Mouse (Mus musculus): ENCODE data around the gene Pnma5. TPM values are rescaled to one million over a fixed set of nuclear protein-coding genes. Genes with fewer than 3 reads are reported as not detected.

Gene Pnma5
- polyA plus RNA-seq, 1 experiment from 2014 or later = not detected

DNA sequence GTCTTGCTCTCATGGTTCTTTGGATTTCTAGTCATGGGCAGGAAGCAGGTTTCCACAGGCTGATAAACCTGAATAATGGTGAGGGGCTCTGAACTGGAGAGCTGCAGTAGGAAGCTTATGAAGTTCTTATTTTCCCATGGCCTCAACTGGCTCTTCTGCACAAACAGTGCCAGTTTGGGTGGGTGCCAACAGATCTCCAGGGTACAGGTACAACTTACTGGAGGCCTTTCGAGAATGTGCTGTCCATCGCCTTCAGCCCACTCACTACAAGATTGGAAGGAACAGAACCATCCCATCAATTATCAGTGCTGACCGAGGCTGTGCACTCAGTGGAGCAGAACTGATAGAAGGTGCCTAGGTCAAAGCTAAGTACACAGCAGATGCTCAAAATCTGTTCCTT lies 48.5 kb downstream of the Pnma5 start:
- Histone ChIP-seq H3K27me3 (ENCODE audit: control insufficient read depth, insufficient read depth, low read length) (peaks cover 8% of the 10 kb centered on the region; the same call in 1 of the 2 replicates), H3K27ac (ENCODE audit: low read depth, low read length) (no peak overlapping the region), H3K9ac (ENCODE audit: low read depth, low read length) (no peak overlapping the region), H3K4me2 (replicated peaks; ENCODE audit: low read depth, low read length) (no peak overlapping the region), H3K4me1 (ENCODE audit: control insufficient read depth, insufficient read depth, low read length) (no peaks in the 10 kb centered on the region), H3K36me3 (ENCODE audit: control insufficient read depth, insufficient read depth, low read length) (no peaks in the 10 kb centered on the region), H3K4me3 (ENCODE audit: low read length) (no peak overlapping the region), H3K9me3 (ENCODE audit: control insufficient read depth, low read length) (no peaks in the 10 kb centered on the region)
- ATAC-seq (ENCODE audit: low FRiP score, low TSS enrichment) = no peak
- WGBS = 69% methylated on average over 3 of the region's 3 CpGs

DNA sequence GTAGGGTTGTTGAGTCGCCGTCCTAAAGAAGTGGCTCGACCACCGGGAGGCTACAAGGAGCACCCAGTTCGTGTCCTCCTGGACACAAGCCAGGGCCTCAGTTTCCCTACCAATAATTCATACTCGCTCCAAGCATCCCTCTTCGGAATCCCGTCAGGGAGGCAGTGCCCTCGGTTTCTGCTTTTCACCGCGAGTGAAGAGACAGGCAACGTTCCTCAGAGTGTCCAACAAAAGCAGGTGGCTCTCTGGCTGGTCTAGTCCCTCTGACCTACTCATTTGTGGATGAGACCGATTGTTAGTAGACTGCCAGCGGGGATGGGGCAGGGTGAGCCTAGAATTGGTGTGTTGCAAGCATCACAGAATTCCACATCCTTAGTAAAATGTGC lies 49.4 kb downstream of the Pnma5 start:
- Histone ChIP-seq H3K27ac (ENCODE audit: low read depth, low read length) (no peak overlapping the region), H3K4me2 (replicated peaks; ENCODE audit: low read depth, low read length) (peak overlapping the region; percentile 62), H3K4me1 (ENCODE audit: control insufficient read depth, insufficient read depth, low read length) (no peaks in the 10 kb centered on the region), H3K9me3 (ENCODE audit: control insufficient read depth, low read length) (no peaks in the 10 kb centered on the region), H3K27me3 (ENCODE audit: control insufficient read depth, insufficient read depth, low read length) (peaks cover 8% of the 10 kb centered on the region; the same call in 1 of the 2 replicates), H3K4me3 (ENCODE audit: low read length) (peak overlapping the region; percentile 38), H3K36me3 (ENCODE audit: control insufficient read depth, insufficient read depth, low read length) (no peaks in the 10 kb centered on the region), H3K9ac (ENCODE audit: low read depth, low read length) (peak overlapping the region; percentile 45; the same call in 1 of the 2 replicates)
- WGBS = 38% methylated on average over 14 of the region's 14 CpGs
- no peak for ATAC-seq (ENCODE audit: low FRiP score, low TSS enrichment)

DNA sequence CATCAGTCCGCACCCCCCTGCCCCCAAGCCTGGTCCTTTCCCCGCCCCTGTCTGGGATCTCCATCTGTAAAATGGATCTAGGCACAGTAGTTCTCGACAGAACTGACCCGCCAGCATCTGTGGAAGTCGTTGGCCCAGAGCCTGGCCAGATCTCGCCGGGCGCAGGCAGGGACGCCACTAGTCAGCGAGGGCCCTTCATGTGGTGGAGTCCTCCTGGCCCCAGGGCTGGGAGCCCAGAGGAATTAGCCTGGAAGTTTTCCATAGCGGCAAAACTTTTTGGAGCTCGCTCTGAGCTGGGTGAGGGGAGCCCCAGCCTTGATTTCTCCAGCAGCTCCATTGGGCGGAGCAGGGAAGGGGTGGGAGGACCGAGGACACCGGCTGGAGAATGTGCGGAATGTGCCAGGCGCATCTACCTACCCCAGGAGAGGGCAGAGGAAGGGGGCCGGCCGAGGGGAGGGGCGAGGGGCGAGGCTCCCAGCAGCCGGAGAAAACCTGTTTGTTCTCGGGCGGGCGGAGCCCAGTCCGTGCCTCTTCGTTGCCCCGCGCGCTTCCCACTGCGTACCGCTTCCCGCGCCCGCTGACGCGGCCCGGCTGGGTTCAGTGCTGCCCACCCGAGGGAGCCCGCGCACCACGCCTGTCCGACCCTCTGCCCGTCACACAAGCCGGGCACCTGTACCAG lies 49.9 kb downstream of the Pnma5 start, which contains the start of gene Zfp185:
Gene Zfp185 (plus strand): TSS at position 499 of the 679 bp plus-strand sequence.
- H3K27ac ChIP-seq (ENCODE audit: low read depth, low read length) = no peak within 1 kb of the TSS

DNA sequence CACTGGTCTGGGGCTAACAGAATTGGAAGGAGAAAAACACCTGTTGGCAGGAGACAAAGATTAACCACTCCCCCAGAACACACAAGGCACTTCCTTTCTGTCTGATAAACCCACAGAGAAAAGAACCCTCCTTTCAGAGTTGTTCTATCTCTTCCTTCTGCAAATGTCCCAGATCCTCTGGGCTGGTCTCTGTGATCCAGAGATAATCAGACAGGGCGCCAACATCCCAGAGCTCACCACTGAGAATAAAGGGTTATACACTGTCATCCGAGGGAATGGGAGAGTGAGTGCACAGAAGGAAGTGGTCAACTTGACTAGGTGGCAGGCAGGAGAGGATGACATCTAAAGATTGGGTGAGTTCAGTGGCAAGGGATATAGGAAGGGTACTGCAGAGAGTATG lies 51.3 kb downstream of the Pnma5 start:
- Histone ChIP-seq H3K9me3 (ENCODE audit: control insufficient read depth, low read length) (no peaks in the 10 kb centered on the region), H3K27ac (ENCODE audit: low read depth, low read length) (no peak overlapping the region), H3K4me2 (replicated peaks; ENCODE audit: low read depth, low read length) (no peak overlapping the region), H3K9ac (ENCODE audit: low read depth, low read length) (no peak overlapping the region), H3K4me1 (ENCODE audit: control insufficient read depth, insufficient read depth, low read length) (no peaks in the 10 kb centered on the region), H3K27me3 (ENCODE audit: control insufficient read depth, insufficient read depth, low read length) (peaks cover 8% of the 10 kb centered on the region; the same call in 1 of the 2 replicates), H3K36me3 (ENCODE audit: control insufficient read depth, insufficient read depth, low read length) (no peaks in the 10 kb centered on the region), H3K4me3 (ENCODE audit: low read length) (no peak overlapping the region)
- no peak for ATAC-seq (ENCODE audit: low FRiP score, low TSS enrichment)
- 84% methylated on average over 2 of the region's 2 CpGs for WGBS

More for the DNA sequence above, 49.9 kb downstream of the Pnma5 start, which contains the start of gene Zfp185:
- H3K36me3 ChIP-seq (ENCODE audit: control insufficient read depth, insufficient read depth, low read length) = no peaks in the 10 kb centered on the region
- H3K9me3 ChIP-seq (ENCODE audit: control insufficient read depth, low read length) = no peaks in the 10 kb centered on the region
- peaks cover 8% of the 10 kb centered on the region; the same call in 1 of the 2 replicates for H3K27me3 ChIP-seq (ENCODE audit: control insufficient read depth, insufficient read depth, low read length)
- H3K4me1 ChIP-seq (ENCODE audit: control insufficient read depth, insufficient read depth, low read length) = no peaks in the 10 kb centered on the region
- ATAC-seq (ENCODE audit: low FRiP score, low TSS enrichment) = peak; percentile 88
- peak within 1 kb of the TSS; percentile 38 for H3K4me3 ChIP-seq (ENCODE audit: low read length)
- 43% methylated on average over 40 of the region's 45 CpGs for WGBS
- peak within 1 kb of the TSS; percentile 45; the same call in 1 of the 2 replicates for H3K9ac ChIP-seq (ENCODE audit: low read depth, low read length)
- peak within 1 kb of the TSS; percentile 62 for H3K4me2 ChIP-seq (replicated peaks; ENCODE audit: low read depth, low read length)

MicroRNAs encoded within 50 kb of the gene (microRNA counts, 519-probe panel; counts per million panel counts)
- microRNA mmu-miR-2137 = not detected

Small RNA genes within 50 kb of the gene (microRNA-seq; reads per million reads assigned to microRNA genes)
- 7.6 reads per million, percentile 25 among the genes with 10 or more reads in this experiment for gene Mir2137

Other genes with a start within 250 kb of the Pnma5 start
- 0.06 TPM in 1 of 2 replicates, not detected in the other for gene Gabrq, start 211.9 kb downstream of the Pnma5 start, polyA plus RNA-seq (2014; fragmentation: Nextera tagmentation; extraction: Ambion mirVana)
- 112 and 143 TPM in 2 replicates for gene Cetn2, start 118.7 kb downstream of the Pnma5 start, polyA plus RNA-seq (2014; fragmentation: Nextera tagmentation; extraction: Ambion mirVana)
- gene Nsdhl, start 118.5 kb downstream of the Pnma5 start, polyA plus RNA-seq (2014; fragmentation: Nextera tagmentation; extraction: Ambion mirVana) = 25.4 and 29.5 TPM in 2 replicates
- 3.0 and 4.9 TPM in 2 replicates for gene Zfp185, start 49.8 kb downstream of the Pnma5 start, polyA plus RNA-seq (2014; fragmentation: Nextera tagmentation; extraction: Ambion mirVana)
- 0.12 TPM in 1 of 2 replicates, not detected in the other for gene Pnma3, start 27.7 kb upstream of the Pnma5 start, polyA plus RNA-seq (2014; fragmentation: Nextera tagmentation; extraction: Ambion mirVana)
- gene Xlr4a, start 45.4 kb upstream of the Pnma5 start, polyA plus RNA-seq (2014; fragmentation: Nextera tagmentation; extraction: Ambion mirVana) = 0.46 TPM in 1 of 2 replicates, not detected in the other
- gene Xlr3a, start 60.0 kb upstream of the Pnma5 start, polyA plus RNA-seq (2014; fragmentation: Nextera tagmentation; extraction: Ambion mirVana) = 0.51 and 1.4 TPM in 2 replicates
- not detected in 2 replicates for gene Gm14685, start 79.9 kb upstream of the Pnma5 start, polyA plus RNA-seq (2014; fragmentation: Nextera tagmentation; extraction: Ambion mirVana)
- gene Xlr5b, start 111.7 kb upstream of the Pnma5 start, polyA plus RNA-seq (2014; fragmentation: Nextera tagmentation; extraction: Ambion mirVana) = not detected in 2 replicates
- not detected in 2 replicates for gene DXBay18, start 112.3 kb upstream of the Pnma5 start, polyA plus RNA-seq (2014; fragmentation: Nextera tagmentation; extraction: Ambion mirVana)
- not detected in 2 replicates for gene Spin2d, start 139.9 kb upstream of the Pnma5 start, polyA plus RNA-seq (2014; fragmentation: Nextera tagmentation; extraction: Ambion mirVana)
- 6.0 and 8.6 TPM in 2 replicates for gene Xlr3b, start 155.1 kb upstream of the Pnma5 start, polyA plus RNA-seq (2014; fragmentation: Nextera tagmentation; extraction: Ambion mirVana)
- gene Xlr4b, start 177.2 kb upstream of the Pnma5 start, polyA plus RNA-seq (2014; fragmentation: Nextera tagmentation; extraction: Ambion mirVana) = 0.50 TPM in 1 of 2 replicates, not detected in the other
- 9.1 and 9.9 TPM in 2 replicates for gene F8a, start 191.2 kb upstream of the Pnma5 start, polyA plus RNA-seq (2014; fragmentation: Nextera tagmentation; extraction: Ambion mirVana)
- gene Xlr4c, start 206.0 kb upstream of the Pnma5 start, polyA plus RNA-seq (2014; fragmentation: Nextera tagmentation; extraction: Ambion mirVana) = not detected in 2 replicates
- gene Xlr3c, start 228.3 kb upstream of the Pnma5 start, polyA plus RNA-seq (2014; fragmentation: Nextera tagmentation; extraction: Ambion mirVana) = not detected in 2 replicates